Mouse (Mus musculus) neural tube, embryonic 11.5 days (tissue): ENCODE measurements around the gene Asphd2. TPM values are rescaled to one million over a fixed set of nuclear protein-coding genes. Genes with fewer than 3 reads are reported as not detected.
"Not testable (repeated sequence)": the region's sequence is repeated elsewhere in the genome, so short reads cannot be mapped to it uniquely, and the experiment has no call there.

Experiments
- ATAC-seq: fragments of 200-750 bp; cut with Nextera tagmentation; 2 replicates; pipeline ENCODE4 v1.8.0; 2017; ENCODE audit warnings: moderate number of reproducible peaks, mild to moderate bottlenecking, moderate TSS enrichment, moderate library complexity; ENCODE audit not compliant: insufficient read depth, low FRiP score, low TSS enrichment
- DNase-seq: peaks from one replicate; pipeline ENCODE4 v3.0.0-alpha.2; 2015; ENCODE audit warnings: low spot score
- H3K27ac ChIP-seq: fragments of 300-500 bp; sonication (generic); 2 replicates; pipeline ENCODE4 v1.5.1; 2014; ENCODE audit warnings: low read depth, mild to moderate bottlenecking, low read length
- H3K27me3 ChIP-seq: fragments of 300-500 bp; sonication (generic); 2 replicates; pipeline ENCODE4 v1.6.1; 2014; ENCODE audit warnings: mild to moderate bottlenecking, low read length, mixed read lengths; ENCODE audit not compliant: control insufficient read depth, insufficient read depth
- H3K36me3 ChIP-seq: fragments of 300-500 bp; sonication (generic); 2 replicates; pipeline ENCODE4 v1.6.1; 2014; ENCODE audit warnings: mild to moderate bottlenecking, low read length, moderate library complexity, mixed read lengths; ENCODE audit not compliant: control insufficient read depth, insufficient read depth
- H3K4me1 ChIP-seq: fragments of 300-500 bp; sonication (generic); 2 replicates; pipeline ENCODE4 v1.6.1; 2014; ENCODE audit warnings: low read length, mixed read lengths; ENCODE audit not compliant: control insufficient read depth, insufficient read depth
- H3K4me2 ChIP-seq: fragments of 300-500 bp; sonication (generic); 2 replicates; pipeline ENCODE4 v1.6.1; 2014; ENCODE audit warnings: low read depth, mild to moderate bottlenecking, moderate library complexity
- H3K4me3 ChIP-seq: fragments of 300-500 bp; sonication (generic); 2 replicates; pipeline ENCODE4 v1.5.1; 2014; ENCODE audit warnings: low read depth, low read length
- H3K9ac ChIP-seq: fragments of 300-500 bp; sonication (generic); 2 replicates; pipeline ENCODE4 v1.6.1; 2014; ENCODE audit warnings: mild to moderate bottlenecking, low read length
- H3K9me3 ChIP-seq: fragments of 300-500 bp; sonication (generic); 2 replicates; pipeline ENCODE4 v1.6.1; 2016; ENCODE audit warnings: low read length; ENCODE audit not compliant: control insufficient read depth
- WGBS: fragments of 180-500 bp; shearing (Covaris S2); extraction: QIAGEN DNeasy Blood & Tissue Kit; methylation state at CpG from one replicate; pipeline ENCODE4 v1.1.7; 2014; 5-methylcytosine and 5-hydroxymethylcytosine counted together
- polyA plus RNA-seq: library from polyadenylated mRNA; unstranded; fragments of >200 nt; fragmentation: Nextera tagmentation; extraction: Ambion mirVana; gene quantifications from 2 replicates; pipeline ENCODE4 v1.2.1, GENCODE M21; 2014

Gene Asphd2
- polyA plus RNA-seq, 1 experiment from 2014 or later: 46.3 TPM

- peak; percentile 60 for DNase-seq
- Histone ChIP-seq H3K4me1 (no peaks in the 10 kb centered on the region; the same call in 1 of the 2 replicates), H3K36me3 (no peaks in the 10 kb centered on the region), H3K4me3 (no peak overlapping the region), H3K27ac (no peak overlapping the region), H3K27me3 (no peaks in the 10 kb centered on the region), H3K9me3 (no peaks in the 10 kb centered on the region), H3K4me2 (peak overlapping the region; percentile 23; the same call in 1 of the 2 replicates), H3K9ac (no peak overlapping the region)
- no peak; the same call in 1 of the 2 replicates for ATAC-seq
- 21% methylated on average over 12 of the region's 12 CpGs for WGBS
These were observed 24.9 kb upstream of the Asphd2 start for GRCm38 (mm10) chr5:112419535-112419934.

- H3K4me1 ChIP-seq: no peaks in the 10 kb centered on the region; the same call in 1 of the 2 replicates
- WGBS: 73% methylated on average over 4 of the region's 4 CpGs
- no peak for DNase-seq
- H3K4me3 ChIP-seq: no peak overlapping the region
- H3K4me2 ChIP-seq: no peak overlapping the region
- ATAC-seq: no peak
- no peaks in the 10 kb centered on the region for H3K36me3 ChIP-seq
- H3K9me3 ChIP-seq: no peaks in the 10 kb centered on the region
- no peak overlapping the region for H3K27ac ChIP-seq
- H3K27me3 ChIP-seq: no peaks in the 10 kb centered on the region
- no peak overlapping the region for H3K9ac ChIP-seq
These were observed 23.4 kb upstream of the Asphd2 start for GRCm38 (mm10) chr5:112418023-112418422.

- peak; percentile 51 for DNase-seq
- Histone ChIP-seq H3K36me3 (no peaks in the 10 kb centered on the region), H3K4me2 (no peak overlapping the region), H3K27ac (peak overlapping the region; percentile 60; the same call in 1 of the 2 replicates), H3K27me3 (no peaks in the 10 kb centered on the region), H3K9ac (no peak overlapping the region), H3K4me1 (peaks cover 3% of the 10 kb centered on the region), H3K9me3 (no peaks in the 10 kb centered on the region), H3K4me3 (no peak overlapping the region)
- ATAC-seq: no peak
- 54% methylated on average over 5 of the region's 5 CpGs for WGBS
These were observed 22.0 kb upstream of the Asphd2 start for GRCm38 (mm10) chr5:112416673-112417072.

GRCm38 (mm10) chr5:112412781-112413180, 18.1 kb upstream of the Asphd2 start:
- not testable (repeated sequence) for H3K4me3 ChIP-seq, H3K9me3 ChIP-seq, H3K27me3 ChIP-seq, H3K4me1 ChIP-seq, ATAC-seq, H3K27ac ChIP-seq, H3K36me3 ChIP-seq, H3K9ac ChIP-seq, H3K4me2 ChIP-seq, DNase-seq
- 91% methylated on average over 4 of the region's 4 CpGs for WGBS

- no peaks in the 10 kb centered on the region for H3K27me3 ChIP-seq
- H3K36me3 ChIP-seq: no peaks in the 10 kb centered on the region
- H3K4me1 ChIP-seq: peaks cover 9% of the 10 kb centered on the region
- DNase-seq (peak; percentile 60), ATAC-seq (no peak)
- no peaks in the 10 kb centered on the region for H3K9me3 ChIP-seq
- no peak overlapping the region for H3K9ac ChIP-seq
- peak overlapping the region; percentile 26; the same call in 1 of the 2 replicates for H3K4me2 ChIP-seq
- WGBS: 16% methylated on average over 19 of the region's 19 CpGs
- no peak overlapping the region for H3K27ac ChIP-seq
- H3K4me3 ChIP-seq: no peak overlapping the region
These were observed 17.1 kb upstream of the Asphd2 start for GRCm38 (mm10) chr5:112411514-112412335.

- Histone ChIP-seq H3K9ac (no peak overlapping the region), H3K27me3 (no peaks in the 10 kb centered on the region), H3K4me3 (no peak overlapping the region), H3K9me3 (no peaks in the 10 kb centered on the region), H3K4me1 (peaks cover 9% of the 10 kb centered on the region), H3K4me2 (no peak overlapping the region), H3K36me3 (no peaks in the 10 kb centered on the region), H3K27ac (no peak overlapping the region)
- DNase-seq (no peak), ATAC-seq (no peak)
- 44% methylated on average over 11 of the region's 11 CpGs for WGBS
These were observed 16.4 kb upstream of the Asphd2 start for GRCm38 (mm10) chr5:112411072-112411471.

GRCm38 (mm10) chr5:112409274-112409673, 14.6 kb upstream of the Asphd2 start:
- Histone ChIP-seq H3K9me3 (no peaks in the 10 kb centered on the region), H3K4me2 (no peak overlapping the region), H3K4me3 (no peak overlapping the region), H3K4me1 (peaks cover 9% of the 10 kb centered on the region), H3K27me3 (no peaks in the 10 kb centered on the region), H3K9ac (no peak overlapping the region), H3K27ac (no peak overlapping the region), H3K36me3 (no peaks in the 10 kb centered on the region)
- ATAC-seq: no peak
- 60% methylated on average over 5 of the region's 5 CpGs for WGBS
- DNase-seq: no peak

GRCm38 (mm10) chr5:112406017-112406416, 11.4 kb upstream of the Asphd2 start:
- no peaks in the 10 kb centered on the region for H3K36me3 ChIP-seq
- H3K27me3 ChIP-seq: no peaks in the 10 kb centered on the region
- WGBS: 81% methylated on average over 3 of the region's 3 CpGs
- DNase-seq (no peak), ATAC-seq (no peak)
- no peaks in the 10 kb centered on the region for H3K4me1 ChIP-seq
- no peak overlapping the region for H3K27ac ChIP-seq
- no peaks in the 10 kb centered on the region for H3K9me3 ChIP-seq
- H3K4me2 ChIP-seq: no peak overlapping the region
- H3K4me3 ChIP-seq: no peak overlapping the region
- no peak overlapping the region for H3K9ac ChIP-seq

GRCm38 (mm10) chr5:112402437-112402836, 7.8 kb upstream of the Asphd2 start:
- no peaks in the 10 kb centered on the region for H3K36me3 ChIP-seq
- no peak for ATAC-seq
- H3K4me2 ChIP-seq: no peak overlapping the region
- 77% methylated on average over 3 of the region's 3 CpGs for WGBS
- no peak overlapping the region for H3K9ac ChIP-seq
- DNase-seq: no peak
- H3K4me3 ChIP-seq: no peak overlapping the region
- no peaks in the 10 kb centered on the region for H3K9me3 ChIP-seq
- H3K27me3 ChIP-seq: no peaks in the 10 kb centered on the region
- no peak overlapping the region for H3K27ac ChIP-seq
- no peaks in the 10 kb centered on the region for H3K4me1 ChIP-seq
